Mouse (Mus musculus): ENCODE results near the gene Rrm2. TPM values are rescaled to one million over a fixed set of nuclear protein-coding genes. Genes with fewer than 3 reads are reported as not detected.

The Rrm2 gene
- polyA plus RNA-seq, 1 experiment from 2014 or later, result 207 TPM

DNA sequence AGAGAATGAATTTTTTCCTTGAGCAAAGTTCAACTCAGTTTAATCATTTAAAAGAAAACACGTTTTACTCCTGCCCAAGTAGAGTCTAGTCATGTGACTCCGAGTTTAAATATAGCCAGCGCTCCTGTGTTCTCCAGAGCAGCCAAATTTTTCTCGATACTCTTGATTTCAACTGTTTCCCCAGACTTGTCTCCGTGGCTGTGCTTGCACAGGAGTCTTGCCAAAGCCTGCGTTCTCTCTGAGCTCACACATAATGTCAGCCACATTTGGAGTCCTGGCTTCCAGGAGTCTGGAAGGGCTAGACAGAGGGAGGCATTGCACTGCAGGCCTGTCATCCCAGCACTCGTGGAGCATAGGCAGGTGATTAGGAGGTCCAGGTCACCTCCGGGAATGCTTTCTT lies 25.5 kb upstream of the Rrm2 start:
- Histone ChIP-seq H3K9ac (ENCODE audit: low read length) (no peak overlapping the region), H3K27ac (ENCODE audit: low read length) (peak overlapping the region; percentile 85), H3K4me2 (ENCODE audit: low read depth, low read length) (no peak overlapping the region), H3K27me3 (ENCODE audit: control insufficient read depth, insufficient read depth, low read depth, low read length) (peaks cover 5% of the 10 kb centered on the region; the same call in 1 of the 2 replicates), H3K9me3 (ENCODE audit: control insufficient read depth, low read length) (no peaks in the 10 kb centered on the region), H3K4me1 (replicated peaks; ENCODE audit: control insufficient read depth, insufficient read depth, low read length) (peaks cover 16% of the 10 kb centered on the region), H3K4me3 (ENCODE audit: low read length) (no peak overlapping the region), H3K36me3 (ENCODE audit: control insufficient read depth, insufficient read depth, low read length) (no peaks in the 10 kb centered on the region)
- 24% methylated on average over 8 of the region's 8 CpGs for WGBS
- 0 out of 2 replicates have a peak, but pooled peaks have one; percentile 17 for ATAC-seq (ENCODE audit: low read depth)

DNA sequence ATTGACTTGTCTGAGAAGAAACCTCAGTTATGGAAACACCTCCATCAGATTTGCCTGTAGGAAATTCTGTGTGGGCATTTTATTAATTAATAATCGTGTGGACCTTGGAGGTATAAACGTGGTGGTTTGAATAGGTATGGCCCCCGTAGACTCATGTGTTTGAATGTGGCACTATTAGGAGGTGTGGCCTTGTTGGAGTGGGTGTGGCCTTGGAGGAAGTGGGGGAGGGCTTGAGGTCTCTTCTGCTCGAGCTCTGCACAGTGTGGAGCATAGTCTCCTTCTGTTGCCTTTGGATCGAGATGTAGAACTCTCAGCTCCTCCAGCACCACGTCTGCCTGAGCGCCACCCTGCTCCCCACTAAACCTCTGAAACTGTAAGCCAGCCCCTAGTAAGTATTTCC lies 24.6 kb upstream of the Rrm2 start:
- Histone ChIP-seq H3K27me3 (ENCODE audit: control insufficient read depth, insufficient read depth, low read depth, low read length) (peaks cover 5% of the 10 kb centered on the region; the same call in 1 of the 2 replicates), H3K4me1 (replicated peaks; ENCODE audit: control insufficient read depth, insufficient read depth, low read length) (peaks cover 16% of the 10 kb centered on the region), H3K4me3 (ENCODE audit: low read length) (no peak overlapping the region), H3K9ac (ENCODE audit: low read length) (no peak overlapping the region), H3K9me3 (ENCODE audit: control insufficient read depth, low read length) (no peaks in the 10 kb centered on the region), H3K36me3 (ENCODE audit: control insufficient read depth, insufficient read depth, low read length) (no peaks in the 10 kb centered on the region), H3K27ac (ENCODE audit: low read length) (no peak overlapping the region), H3K4me2 (ENCODE audit: low read depth, low read length) (no peak overlapping the region)
- WGBS, result 73% methylated on average over 7 of the region's 7 CpGs
- no peak for ATAC-seq (ENCODE audit: low read depth)

DNA sequence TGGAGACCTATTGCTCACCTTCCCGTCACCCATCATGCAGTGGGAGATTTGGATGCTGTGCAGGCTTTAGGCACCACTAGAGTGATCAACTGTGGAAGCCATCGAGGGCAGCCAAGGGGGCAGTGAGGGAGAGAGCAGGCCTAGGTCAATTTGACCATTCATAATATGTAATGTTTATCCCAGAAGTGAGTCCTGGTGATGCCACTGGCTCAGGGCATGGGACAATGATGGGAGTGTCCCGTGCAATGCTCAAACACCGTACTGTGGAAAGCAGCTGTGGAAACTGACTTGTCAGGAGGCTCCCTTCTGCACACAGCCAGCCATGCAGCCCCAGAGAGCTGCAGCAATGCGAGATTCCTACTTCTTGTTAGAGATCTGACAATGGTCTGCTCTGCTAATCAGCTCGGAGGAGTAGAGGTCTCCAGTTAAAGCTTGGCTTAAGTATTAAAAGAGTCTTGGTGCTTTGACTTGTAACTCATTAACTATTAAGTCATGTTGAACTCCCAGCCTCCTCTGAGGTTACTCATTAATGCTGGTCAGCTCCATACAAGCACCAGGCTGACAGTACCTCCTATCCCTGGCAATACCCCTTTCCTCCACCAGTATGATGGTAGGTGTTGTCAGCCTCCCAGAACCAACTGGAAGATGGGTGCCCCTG lies 21.9 kb upstream of the Rrm2 start:
- Histone ChIP-seq H3K27me3 (ENCODE audit: control insufficient read depth, insufficient read depth, low read depth, low read length) (peaks cover 5% of the 10 kb centered on the region; the same call in 1 of the 2 replicates), H3K9me3 (ENCODE audit: control insufficient read depth, low read length) (no peaks in the 10 kb centered on the region), H3K4me1 (replicated peaks; ENCODE audit: control insufficient read depth, insufficient read depth, low read length) (peaks cover 9% of the 10 kb centered on the region), H3K4me2 (ENCODE audit: low read depth, low read length) (no peak overlapping the region), H3K9ac (ENCODE audit: low read length) (no peak overlapping the region), H3K36me3 (ENCODE audit: control insufficient read depth, insufficient read depth, low read length) (no peaks in the 10 kb centered on the region), H3K4me3 (ENCODE audit: low read length) (no peak overlapping the region), H3K27ac (ENCODE audit: low read length) (no peak overlapping the region)
- WGBS, result 47% methylated on average over 6 of the region's 6 CpGs
- ATAC-seq (ENCODE audit: low read depth), result peak; percentile 62; the same call in 1 of the 2 replicates

DNA sequence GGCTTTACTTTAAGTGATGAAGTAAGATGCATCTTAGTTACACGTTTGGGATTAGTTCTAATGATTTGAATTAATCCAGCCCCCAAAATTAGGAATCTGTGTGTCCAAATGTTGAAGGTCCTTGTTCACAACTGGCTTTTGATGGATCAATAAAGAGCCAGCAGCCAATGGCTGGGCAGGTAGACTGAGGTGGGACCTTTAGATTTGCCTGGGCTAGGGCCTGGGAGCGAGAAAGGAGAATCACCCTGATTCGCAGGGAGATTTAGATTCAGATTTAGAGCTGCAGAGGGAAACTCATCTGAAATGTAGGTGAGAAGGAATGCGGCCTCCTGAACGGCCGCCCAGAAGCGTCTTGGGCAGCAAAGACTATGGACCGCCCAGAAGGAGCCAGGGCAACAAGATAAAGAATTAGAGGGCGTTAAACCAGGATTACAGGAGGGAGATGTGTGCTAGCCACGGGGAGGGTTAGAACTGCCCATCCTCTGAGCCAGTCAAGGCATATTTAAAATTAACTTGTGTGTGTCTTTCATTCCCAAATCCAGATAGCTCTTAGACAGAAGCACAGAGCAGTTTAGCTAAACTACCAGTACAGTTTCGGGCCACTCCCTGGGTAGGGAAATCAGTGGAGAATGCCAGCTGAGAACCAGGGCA lies 21.2 kb upstream of the Rrm2 start:
- WGBS, result 55% methylated on average over 11 of the region's 11 CpGs
- Histone ChIP-seq H3K4me3 (ENCODE audit: low read length) (no peak overlapping the region), H3K36me3 (ENCODE audit: control insufficient read depth, insufficient read depth, low read length) (no peaks in the 10 kb centered on the region), H3K9ac (ENCODE audit: low read length) (no peak overlapping the region), H3K4me1 (replicated peaks; ENCODE audit: control insufficient read depth, insufficient read depth, low read length) (peaks cover 2% of the 10 kb centered on the region), H3K4me2 (ENCODE audit: low read depth, low read length) (no peak overlapping the region), H3K27ac (ENCODE audit: low read length) (no peak overlapping the region), H3K9me3 (ENCODE audit: control insufficient read depth, low read length) (no peaks in the 10 kb centered on the region), H3K27me3 (ENCODE audit: control insufficient read depth, insufficient read depth, low read depth, low read length) (peaks cover under 1% of the 10 kb centered on the region; the same call in 1 of the 2 replicates)
- ATAC-seq (ENCODE audit: low read depth), result no peak

DNA sequence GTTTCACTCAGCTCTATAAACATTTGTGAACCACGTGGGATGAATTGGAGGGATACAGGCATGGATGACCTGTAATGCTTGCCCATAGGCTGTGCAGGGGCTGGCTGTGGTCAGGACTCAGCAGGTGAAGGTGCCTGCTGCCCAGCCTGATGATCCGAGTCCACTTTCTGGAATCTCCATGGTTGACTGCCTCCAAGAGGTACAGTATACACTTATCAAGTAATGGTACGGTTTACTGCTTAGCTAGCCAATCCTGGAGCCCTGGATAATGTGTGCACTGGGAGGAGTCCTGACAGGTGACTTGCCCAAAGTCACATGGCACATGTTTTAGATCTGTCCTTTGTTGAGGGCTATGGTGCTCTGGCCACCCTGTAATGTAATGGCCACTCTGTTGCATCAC lies 17.7 kb upstream of the Rrm2 start:
- H3K4me2 ChIP-seq (ENCODE audit: low read depth, low read length), result no peak overlapping the region
- H3K4me1 ChIP-seq (replicated peaks; ENCODE audit: control insufficient read depth, insufficient read depth, low read length), result no peaks in the 10 kb centered on the region
- H3K27ac ChIP-seq (ENCODE audit: low read length), result no peak overlapping the region
- ATAC-seq (ENCODE audit: low read depth), result no peak
- H3K9ac ChIP-seq (ENCODE audit: low read length), result no peak overlapping the region
- 73% methylated on average over 3 of the region's 3 CpGs for WGBS
- no peaks in the 10 kb centered on the region for H3K36me3 ChIP-seq (ENCODE audit: control insufficient read depth, insufficient read depth, low read length)
- H3K27me3 ChIP-seq (ENCODE audit: control insufficient read depth, insufficient read depth, low read depth, low read length), result no peaks in the 10 kb centered on the region
- no peaks in the 10 kb centered on the region for H3K9me3 ChIP-seq (ENCODE audit: control insufficient read depth, low read length)
- no peak overlapping the region for H3K4me3 ChIP-seq (ENCODE audit: low read length)

DNA sequence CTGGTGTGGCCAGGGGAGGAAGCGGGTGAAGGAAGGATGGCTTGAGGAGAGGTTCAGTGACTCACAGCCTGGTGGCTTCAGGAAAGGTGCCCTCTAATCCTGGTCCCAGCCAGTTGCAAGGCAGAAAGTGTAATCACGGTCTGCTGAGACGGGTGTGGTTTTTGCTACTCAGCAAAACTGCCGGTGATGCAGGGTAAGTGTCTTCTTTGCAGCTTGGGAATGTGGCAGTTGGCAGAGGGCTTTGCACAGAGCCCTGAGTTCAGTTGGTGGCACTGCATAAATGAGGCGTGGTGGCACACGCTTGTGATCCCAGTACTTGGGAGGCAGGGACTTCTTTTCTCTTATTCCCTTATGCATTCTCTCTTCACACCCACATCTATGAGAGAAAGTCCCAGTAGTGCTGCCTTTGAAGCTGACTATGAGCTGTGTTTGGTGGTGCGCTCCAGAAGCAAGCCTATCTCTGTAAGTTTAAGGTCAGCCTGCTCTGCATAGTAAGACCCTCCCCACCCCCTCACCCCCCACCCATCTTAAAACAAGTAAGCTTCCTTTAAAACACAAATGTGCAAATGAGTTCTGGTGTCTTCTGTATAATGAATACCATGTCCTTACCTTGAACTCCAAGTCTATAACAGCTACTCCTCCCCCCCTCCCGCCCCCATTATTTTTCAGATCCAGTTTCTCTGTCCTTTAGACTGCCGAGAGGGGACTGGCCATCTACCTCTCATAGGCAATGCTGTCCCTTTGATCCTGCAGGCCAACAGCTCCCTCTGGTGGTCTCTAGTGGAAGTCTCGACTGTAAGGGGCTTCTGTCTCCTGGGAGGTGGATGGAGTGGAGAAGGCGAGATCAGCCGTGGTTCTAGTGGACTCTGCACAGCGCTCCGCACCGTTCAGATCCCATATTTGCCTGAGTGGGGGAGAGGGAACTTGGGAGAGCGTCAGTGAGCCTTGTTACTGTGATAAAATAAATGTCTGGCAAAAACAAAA lies 11.2 kb upstream of the Rrm2 start:
- H3K4me1 ChIP-seq (replicated peaks; ENCODE audit: control insufficient read depth, insufficient read depth, low read length), result no peaks in the 10 kb centered on the region
- no peaks in the 10 kb centered on the region for H3K27me3 ChIP-seq (ENCODE audit: control insufficient read depth, insufficient read depth, low read depth, low read length)
- no peak overlapping the region for H3K9ac ChIP-seq (ENCODE audit: low read length)
- 35% methylated on average over 16 of the region's 16 CpGs for WGBS
- H3K36me3 ChIP-seq (ENCODE audit: control insufficient read depth, insufficient read depth, low read length), result no peaks in the 10 kb centered on the region
- peak; percentile 86 for ATAC-seq (ENCODE audit: low read depth)
- H3K27ac ChIP-seq (ENCODE audit: low read length), result no peak overlapping the region
- no peaks in the 10 kb centered on the region for H3K9me3 ChIP-seq (ENCODE audit: control insufficient read depth, low read length)
- H3K4me2 ChIP-seq (ENCODE audit: low read depth, low read length), result no peak overlapping the region
- no peak overlapping the region for H3K4me3 ChIP-seq (ENCODE audit: low read length)

DNA sequence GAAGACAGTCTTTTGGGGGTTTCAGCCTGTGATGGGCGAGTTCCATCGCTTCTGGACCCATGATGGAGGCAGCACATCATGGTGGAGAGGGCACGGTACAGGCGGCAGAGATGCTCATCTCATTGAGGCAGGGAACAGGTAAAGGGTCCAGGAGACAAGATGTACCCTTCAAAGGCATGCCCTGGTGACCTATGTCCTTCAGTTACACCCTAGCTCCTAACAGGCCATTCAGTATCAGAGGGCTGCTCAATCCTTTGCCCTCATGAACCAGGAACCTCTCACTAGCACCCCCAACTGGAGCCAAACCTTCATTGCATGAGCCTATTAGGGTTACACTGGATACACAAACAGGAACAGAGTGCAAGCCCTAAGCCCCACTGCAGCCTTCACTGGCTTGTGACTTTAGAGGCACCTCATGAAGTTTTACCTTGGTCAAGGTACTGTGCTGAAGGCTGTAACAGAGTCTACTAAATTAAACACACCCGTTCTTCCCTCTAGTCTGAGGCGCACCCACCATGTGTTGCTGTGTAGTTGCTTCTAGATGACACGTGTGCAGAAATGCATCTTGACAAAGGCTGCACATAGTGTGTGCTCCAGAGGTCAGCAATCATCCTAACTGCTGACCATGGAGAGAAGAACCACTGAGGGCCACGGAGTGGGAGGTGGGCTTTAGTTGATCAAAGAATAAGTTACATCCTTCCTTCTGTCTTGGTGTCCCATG lies 10.4 kb upstream of the Rrm2 start:
- Histone ChIP-seq H3K36me3 (ENCODE audit: control insufficient read depth, insufficient read depth, low read length) (no peaks in the 10 kb centered on the region), H3K9me3 (ENCODE audit: control insufficient read depth, low read length) (no peaks in the 10 kb centered on the region), H3K27me3 (ENCODE audit: control insufficient read depth, insufficient read depth, low read depth, low read length) (no peaks in the 10 kb centered on the region), H3K4me2 (ENCODE audit: low read depth, low read length) (no peak overlapping the region), H3K27ac (ENCODE audit: low read length) (no peak overlapping the region), H3K9ac (ENCODE audit: low read length) (no peak overlapping the region), H3K4me3 (ENCODE audit: low read length) (no peak overlapping the region), H3K4me1 (replicated peaks; ENCODE audit: control insufficient read depth, insufficient read depth, low read length) (no peaks in the 10 kb centered on the region)
- ATAC-seq (ENCODE audit: low read depth), result peak; percentile 20; the same call in 1 of the 2 replicates
- WGBS, result 59% methylated on average over 8 of the region's 8 CpGs

DNA sequence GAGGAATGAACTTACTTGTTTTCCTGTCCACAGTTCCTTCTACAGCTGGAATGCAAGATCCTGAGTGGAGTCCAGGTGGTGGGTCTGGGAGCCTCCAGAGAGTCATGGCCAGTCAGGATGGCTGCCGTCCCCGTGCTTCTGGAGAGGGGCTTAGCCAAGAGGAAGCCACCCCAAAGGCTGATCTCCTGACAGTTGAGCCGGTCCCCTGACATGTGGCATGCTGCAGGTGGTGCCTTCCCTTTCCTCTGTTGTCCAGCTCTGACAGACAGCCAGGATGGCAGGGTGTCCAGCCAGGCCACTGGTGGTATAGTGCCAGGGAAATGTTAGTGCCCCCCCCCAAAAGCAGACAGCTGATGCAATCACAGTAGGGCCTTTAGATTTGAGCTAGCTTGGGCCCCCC lies 9.5 kb upstream of the Rrm2 start:
- Histone ChIP-seq H3K4me1 (replicated peaks; ENCODE audit: control insufficient read depth, insufficient read depth, low read length) (no peaks in the 10 kb centered on the region), H3K9me3 (ENCODE audit: control insufficient read depth, low read length) (no peaks in the 10 kb centered on the region), H3K36me3 (ENCODE audit: control insufficient read depth, insufficient read depth, low read length) (no peaks in the 10 kb centered on the region), H3K27ac (ENCODE audit: low read length) (no peak overlapping the region), H3K4me3 (ENCODE audit: low read length) (no peak overlapping the region), H3K27me3 (ENCODE audit: control insufficient read depth, insufficient read depth, low read depth, low read length) (no peaks in the 10 kb centered on the region), H3K4me2 (ENCODE audit: low read depth, low read length) (no peak overlapping the region), H3K9ac (ENCODE audit: low read length) (no peak overlapping the region)
- WGBS, result 68% methylated on average over 3 of the region's 3 CpGs
- no peak for ATAC-seq (ENCODE audit: low read depth)
